Mouse (Mus musculus): ENCODE data around the gene Slc38a11. TPM values are rescaled to one million over a fixed set of nuclear protein-coding genes. Genes with fewer than 3 reads are reported as not detected.

The Slc38a11 gene
- total RNA-seq, 2 experiments from 2014 or later, result 1.9 to 2.4 TPM

GRCm38 (mm10) chr2:65334091-65334490 lies 29.7 kb downstream of the Slc38a11 start:
- DNase-seq, result no peak
- intact Hi-C loops (cut with DNase I), result loop anchor here (5.0 kb wide), 1 partner anchor 92 kb away; no protein-coding TSS in a partner anchor

GRCm38 (mm10) chr2:65331321-65331720 lies 32.5 kb downstream of the Slc38a11 start:
- intact Hi-C loops (cut with DNase I), result loop anchor here (5.0 kb wide), 1 partner anchor 89 kb away; no protein-coding TSS in a partner anchor
- peak; percentile 34 to 56 for DNase-seq

- DNase-seq, result no peak
- intact Hi-C loops (cut with DNase I), result no loop called here
These were observed 41.7 kb downstream of the Slc38a11 start for GRCm38 (mm10) chr2:65321998-65322754.

- intact Hi-C loops (cut with DNase I), result no loop called here
- DNase-seq, result peak; percentile 17 to 36
These were observed 42.9 kb downstream of the Slc38a11 start for GRCm38 (mm10) chr2:65320975-65321374.

- DNase-seq, result no peak
- intact Hi-C loops (cut with DNase I), result no loop called here
These were observed 47.1 kb downstream of the Slc38a11 start for GRCm38 (mm10) chr2:65316721-65317120.

GRCm38 (mm10) chr2:65311250-65311649 lies 52.6 kb downstream of the Slc38a11 start:
- intact Hi-C loops (cut with DNase I), result no loop called here
- no peak for DNase-seq

- intact Hi-C loops (cut with DNase I), result no loop called here
- no peak for DNase-seq
These were observed 67.3 kb downstream of the Slc38a11 start for GRCm38 (mm10) chr2:65296541-65296940.

- intact Hi-C loops (cut with DNase I), result loop anchor here (2.0 kb wide), 1 partner anchor 57 kb away; no protein-coding TSS in a partner anchor
- DNase-seq, result peak; percentile 48 to 62
These were observed 69.7 kb downstream of the Slc38a11 start for GRCm38 (mm10) chr2:65294092-65294491.

GRCm38 (mm10) chr2:65293411-65293810 lies 70.4 kb downstream of the Slc38a11 start:
- DNase-seq, result peak; percentile 3 to 9
- intact Hi-C loops (cut with DNase I), result no loop called here

GRCm38 (mm10) chr2:65289721-65290120 lies 74.1 kb downstream of the Slc38a11 start:
- intact Hi-C loops (cut with DNase I), result no loop called here
- DNase-seq, result no peak

- intact Hi-C loops (cut with DNase I), result no loop called here
These were observed 75.1 kb downstream of the Slc38a11 start for GRCm38 (mm10) chr2:65288696-65289095.

GRCm38 (mm10) chr2:65285380-65285779 lies 78.5 kb downstream of the Slc38a11 start:
- intact Hi-C loops (cut with DNase I), result no loop called here
- peak; percentile 2 to 24 for DNase-seq

More at GRCm38 (mm10) chr2:65288696-65289095, 75.1 kb downstream of the Slc38a11 start:
- no peak for DNase-seq

GRCm38 (mm10) chr2:65282979-65283378 lies 80.9 kb downstream of the Slc38a11 start:
- intact Hi-C loops (cut with DNase I), result no loop called here
- no peak for DNase-seq

GRCm38 (mm10) chr2:65279029-65279690 lies 84.7 kb downstream of the Slc38a11 start:
- intact Hi-C loops (cut with DNase I), result no loop called here
- DNase-seq, result no peak

GRCm38 (mm10) chr2:65275443-65276061 lies 88.3 kb downstream of the Slc38a11 start:
- intact Hi-C loops (cut with DNase I), result no loop called here
- DNase-seq, result no peak

GRCm38 (mm10) chr2:65273910-65274309 lies 89.9 kb downstream of the Slc38a11 start:
- intact Hi-C loops (cut with DNase I), result no loop called here
- DNase-seq, result no peak

- intact Hi-C loops (cut with DNase I), result no loop called here
- DNase-seq, result no peak
These were observed 95.1 kb downstream of the Slc38a11 start for GRCm38 (mm10) chr2:65268731-65269130.

- no peak for DNase-seq
- intact Hi-C loops (cut with DNase I), result no loop called here
These were observed 96.0 kb downstream of the Slc38a11 start for GRCm38 (mm10) chr2:65267834-65268233.

- no peak for DNase-seq
- intact Hi-C loops (cut with DNase I), result no loop called here
These were observed 97.1 kb downstream of the Slc38a11 start for GRCm38 (mm10) chr2:65266576-65267299.
